Mouse (Mus musculus) ES-E14 (cell line): ENCODE results near the gene Slc45a1.

ENCODE experiments used
- CHD2 ChIP-seq: IDR thresholded peaks from 2 replicates; pipeline ENCODE4 v1.6.1; 2014; ENCODE audit warnings: mild to moderate bottlenecking, low read depth, low read length, inconsistent platforms
- HCFC1 ChIP-seq: IDR thresholded peaks from 2 replicates; pipeline ENCODE4 v1.6.1; 2012; ENCODE audit warnings: low read length, inconsistent platforms, borderline replicate concordance; ENCODE audit not compliant: insufficient read depth

- no peak for TF ChIP-seq CHD2
- TF ChIP-seq HCFC1, result no peak
Measured at GRCm38 (mm10) chr4:150656504-150656903, 4.5 kb upstream of the Slc45a1 start.
